Mouse (Mus musculus) c-Kit-negative CD71-positive TER-119-positive erythroid progenitor cells, embryonic 14.5 days (primary cell): ENCODE data around the gene Oma1.

Experiments
- DNase-seq: peaks from one replicate; pipeline ENCODE4 v3.0.0-alpha.2; 2013; ENCODE audit warnings: low read depth, low spot score

Gene Oma1

GRCm38 (mm10) chr4:103357457-103357856 lies 43.8 kb downstream of the Oma1 start:
- DNase-seq, result no peak

DNA sequence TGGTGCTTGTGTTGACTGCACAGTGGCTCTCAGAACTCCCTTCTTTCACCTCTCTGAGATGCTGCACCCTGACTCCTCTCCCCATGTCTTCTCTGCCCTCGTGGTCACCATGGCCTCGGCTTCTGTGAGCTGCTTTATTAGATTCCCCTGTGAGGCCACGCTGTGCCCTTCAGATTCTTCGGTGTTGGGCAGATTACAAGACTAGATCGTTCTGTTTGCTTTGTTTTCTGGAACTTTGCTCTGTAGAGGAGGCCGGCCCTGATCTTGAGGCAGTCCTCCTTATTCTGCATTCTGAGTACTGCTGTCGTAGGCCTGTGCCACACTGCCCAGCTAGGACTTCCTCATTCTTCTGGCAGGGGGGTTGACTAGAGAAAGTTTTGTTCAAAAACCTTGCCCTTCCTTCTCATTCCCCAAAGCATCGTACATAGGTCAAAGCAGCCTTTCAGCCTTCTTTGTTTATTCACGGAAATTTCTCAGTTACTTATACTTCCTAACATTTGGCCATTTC lies 45.4 kb downstream of the Oma1 start:
- no peak for DNase-seq

GRCm38 (mm10) chr4:103382171-103382570 lies 68.6 kb downstream of the Oma1 start:
- DNase-seq, result no peak

- no peak for DNase-seq
These were observed 71.4 kb downstream of the Oma1 start for GRCm38 (mm10) chr4:103385031-103385430.

- no peak for DNase-seq
These were observed 72.5 kb downstream of the Oma1 start for GRCm38 (mm10) chr4:103385835-103386787.

DNA sequence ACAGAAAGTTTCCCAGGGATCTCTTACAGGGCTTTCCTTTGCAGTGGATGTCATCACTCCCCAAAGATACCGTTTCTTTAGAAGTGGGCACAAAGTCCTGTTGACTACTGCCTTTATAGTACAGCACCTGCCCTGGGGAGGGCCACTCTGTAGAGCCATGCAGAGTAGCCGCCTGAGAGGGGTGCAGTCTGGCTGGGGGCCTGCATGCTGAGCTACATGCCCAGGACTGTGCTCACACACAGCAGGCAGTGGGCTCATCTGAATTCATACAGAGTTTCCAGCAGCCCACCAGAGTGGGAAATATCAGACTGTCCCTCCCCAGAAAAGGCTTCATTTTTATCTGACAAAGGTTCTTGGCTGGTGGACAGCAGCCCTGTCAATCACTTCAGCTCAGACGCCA lies 73.7 kb downstream of the Oma1 start:
- DNase-seq, result no peak

DNA sequence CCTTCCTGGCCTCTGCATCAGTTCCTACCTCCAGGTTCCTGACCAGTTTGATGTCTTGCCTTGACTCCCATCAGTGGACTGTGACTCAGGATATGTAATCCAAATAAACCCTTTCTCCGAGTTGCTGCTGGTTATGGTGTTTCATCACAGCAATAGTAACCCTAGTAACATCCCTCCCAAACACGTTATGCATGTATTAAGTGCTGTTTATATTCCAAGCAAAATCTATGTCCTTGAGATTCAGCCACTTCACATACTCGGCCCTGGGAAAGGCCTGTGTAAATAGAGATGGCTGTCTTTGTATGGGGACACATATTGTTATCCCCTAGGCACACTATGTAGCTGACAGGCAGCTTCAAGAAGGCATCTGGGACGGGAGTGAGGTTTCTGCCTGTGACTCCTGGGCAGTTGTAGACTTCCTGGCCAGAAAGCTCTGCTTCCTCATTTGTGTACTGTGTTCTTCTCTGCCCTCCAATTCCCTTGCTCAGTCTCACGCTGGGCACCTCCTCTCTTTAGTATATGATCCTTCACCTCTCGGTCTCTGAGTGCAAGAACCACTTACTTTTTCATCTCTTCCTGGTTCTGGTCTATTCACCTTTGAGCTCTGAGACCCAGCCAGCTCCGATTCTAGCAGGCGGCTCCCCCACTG lies 75.0 kb downstream of the Oma1 start:
- DNase-seq, result no peak

DNA sequence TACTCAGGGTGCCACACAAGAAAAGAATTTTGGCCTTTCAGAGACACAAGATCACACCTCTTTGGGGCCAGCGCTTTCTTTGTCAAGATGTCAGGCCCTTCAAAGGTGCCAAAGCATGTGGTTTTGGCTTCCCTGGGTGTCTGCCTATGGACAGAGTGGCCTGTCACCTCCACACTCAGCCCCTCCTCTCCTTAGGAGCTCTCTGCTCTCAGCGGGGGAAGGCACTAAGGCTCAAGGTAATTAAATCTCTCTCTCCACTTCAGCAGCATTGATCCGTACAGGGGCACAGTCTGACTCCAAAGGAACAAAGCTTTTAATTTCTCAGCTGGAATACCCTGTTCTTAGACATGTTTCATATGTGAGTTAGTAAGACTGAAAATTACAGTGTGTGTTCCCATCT lies 76.0 kb downstream of the Oma1 start:
- no peak for DNase-seq

DNA sequence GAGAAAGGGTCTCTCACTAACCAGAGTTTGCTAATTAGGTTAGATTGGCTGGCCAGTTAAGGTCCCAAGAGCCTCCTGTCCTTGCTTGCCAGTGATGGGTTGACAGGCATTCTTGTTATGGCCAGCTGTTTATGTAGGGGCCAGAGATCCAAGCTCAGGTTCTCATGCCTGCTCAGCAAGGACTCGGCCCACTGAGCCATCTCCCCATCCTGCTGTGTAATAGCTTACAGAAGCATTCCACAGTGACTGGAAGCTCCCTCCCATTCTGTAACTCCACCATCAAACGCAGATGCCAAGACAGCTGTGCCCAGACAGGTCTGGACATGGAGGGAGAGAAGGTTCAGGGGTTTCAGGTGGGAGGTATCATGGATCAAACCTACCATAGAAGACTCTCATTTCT lies 76.9 kb downstream of the Oma1 start:
- no peak for DNase-seq

GRCm38 (mm10) chr4:103395066-103395465 lies 81.5 kb downstream of the Oma1 start:
- no peak for DNase-seq

GRCm38 (mm10) chr4:103395905-103396304 lies 82.3 kb downstream of the Oma1 start:
- DNase-seq, result no peak

DNA sequence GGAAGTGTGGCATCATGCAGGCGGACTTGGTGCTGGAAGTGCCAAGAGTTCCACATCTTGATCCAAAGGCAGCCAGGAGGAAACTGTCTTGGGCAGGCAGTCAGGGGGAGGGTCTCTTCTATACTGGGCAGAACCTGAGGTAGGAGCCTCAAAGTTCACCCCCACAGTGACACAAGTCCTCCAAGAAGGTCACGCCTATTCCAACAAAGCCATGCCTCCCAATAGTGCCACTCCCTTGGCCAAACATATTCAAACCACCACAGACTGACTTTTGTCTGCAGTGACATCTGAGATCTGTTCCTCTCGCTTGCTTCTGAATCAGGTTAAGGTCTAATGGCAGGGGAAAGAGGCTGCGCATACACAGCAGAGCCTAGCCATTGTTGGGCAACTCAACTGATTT lies 83.3 kb downstream of the Oma1 start:
- DNase-seq, result no peak

DNA sequence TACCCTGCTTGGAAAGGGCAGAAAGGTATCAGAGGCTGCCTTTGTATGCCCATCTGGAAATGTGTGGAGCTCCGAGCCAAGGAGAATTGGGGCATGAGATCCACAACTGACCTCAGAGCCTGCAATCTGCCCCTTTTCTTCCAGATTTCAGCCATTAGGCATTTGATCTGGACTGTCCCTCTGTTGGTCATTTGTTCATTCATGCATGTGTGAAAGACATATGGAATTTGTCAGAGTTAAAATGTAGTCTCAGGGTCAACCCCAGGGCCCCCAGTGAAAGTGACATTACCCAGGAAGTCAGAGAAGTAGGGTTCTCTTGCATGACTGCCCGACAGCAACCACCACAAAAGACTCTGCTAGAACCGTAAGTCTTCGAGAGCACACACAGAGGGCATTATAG lies 89.0 kb downstream of the Oma1 start:
- DNase-seq, result no peak

GRCm38 (mm10) chr4:103405321-103405720 lies 91.7 kb downstream of the Oma1 start:
- DNase-seq, result no peak

GRCm38 (mm10) chr4:103410217-103410799 lies 96.7 kb downstream of the Oma1 start:
- no peak for DNase-seq
